Mouse (Mus musculus) cerebellum, adult 9-11 months (tissue): ENCODE data around the gene Tmed2.
A peak's percentile ranks its signal among the peaks of the same experiment; 100 is the strongest.
"Not testable (repeated sequence)": the region's sequence is repeated elsewhere in the genome, so short reads cannot be mapped to it uniquely, and the experiment has no call there.

ENCODE experiments used
- DNase-seq: peaks from one replicate; pipeline ENCODE4 v3.0.0; 2022

Gene Tmed2

GRCm38 (mm10) chr5:124540383-124540786 is at the start of gene Tmed2:
Gene Tmed2, plus strand, starts transcription at chr5:124540695.
- peak; percentile 98 for DNase-seq

GRCm38 (mm10) chr5:124491732-124492131 is 48.8 kb upstream of the Tmed2 start:
- DNase-seq, result no peak

GRCm38 (mm10) chr5:124492618-124493017 is 47.9 kb upstream of the Tmed2 start:
- DNase-seq, result no peak

GRCm38 (mm10) chr5:124493455-124493854 is 47.0 kb upstream of the Tmed2 start:
- no peak for DNase-seq

GRCm38 (mm10) chr5:124495547-124495946 is 44.9 kb upstream of the Tmed2 start:
- no peak for DNase-seq

- no peak for DNase-seq
Observed at GRCm38 (mm10) chr5:124496614-124497514, 43.6 kb upstream of the Tmed2 start.

GRCm38 (mm10) chr5:124498221-124498876 is 42.1 kb upstream of the Tmed2 start:
- no peak for DNase-seq

- DNase-seq, result no peak
Observed at GRCm38 (mm10) chr5:124499001-124499400, 41.5 kb upstream of the Tmed2 start.

GRCm38 (mm10) chr5:124500037-124500436 is 40.5 kb upstream of the Tmed2 start:
- DNase-seq, result not testable (repeated sequence)

GRCm38 (mm10) chr5:124500573-124500972 is 39.9 kb upstream of the Tmed2 start:
- DNase-seq, result no peak

- no peak for DNase-seq
Observed at GRCm38 (mm10) chr5:124501541-124501940, 39.0 kb upstream of the Tmed2 start.

- DNase-seq, result no peak
Observed at GRCm38 (mm10) chr5:124503742-124504141, 36.8 kb upstream of the Tmed2 start.

GRCm38 (mm10) chr5:124505235-124505634 is 35.3 kb upstream of the Tmed2 start:
- no peak for DNase-seq

GRCm38 (mm10) chr5:124506731-124507359 is 33.6 kb upstream of the Tmed2 start:
- DNase-seq, result no peak

- no peak for DNase-seq
Observed at GRCm38 (mm10) chr5:124509200-124509599, 31.3 kb upstream of the Tmed2 start.

- no peak for DNase-seq
Observed at GRCm38 (mm10) chr5:124509742-124510237, 30.7 kb upstream of the Tmed2 start.

- DNase-seq, result no peak
Observed at GRCm38 (mm10) chr5:124510536-124511050, 29.9 kb upstream of the Tmed2 start.

GRCm38 (mm10) chr5:124515789-124516188 is 24.7 kb upstream of the Tmed2 start:
- DNase-seq, result no peak

- DNase-seq, result no peak
Observed at GRCm38 (mm10) chr5:124518648-124519047, 21.8 kb upstream of the Tmed2 start.

GRCm38 (mm10) chr5:124521588-124521987 is 18.9 kb upstream of the Tmed2 start:
- no peak for DNase-seq

- DNase-seq, result no peak
Observed at GRCm38 (mm10) chr5:124523032-124523431, 17.5 kb upstream of the Tmed2 start.

GRCm38 (mm10) chr5:124524943-124525342 is 15.6 kb upstream of the Tmed2 start:
- no peak for DNase-seq

- DNase-seq, result no peak
Observed at GRCm38 (mm10) chr5:124528351-124528750, 12.1 kb upstream of the Tmed2 start.
